Mouse (Mus musculus) olfactory bulb, adult 2 months (tissue): ENCODE measurements around the gene Elp6.
"Not testable (repeated sequence)": the region's sequence is repeated elsewhere in the genome, so short reads cannot be mapped to it uniquely, and the experiment has no call there.

Experiments used
- CTCF ChIP-seq: fragments of 200-500 bp; IDR thresholded peaks from 2 replicates; pipeline ENCODE4 v1.5.1; 2012; ENCODE audit warnings: low read depth, mild to moderate bottlenecking, low read length, moderate library complexity; ENCODE audit not compliant: insufficient read depth
- POLR2A ChIP-seq: fragments of 200-500 bp; IDR thresholded peaks from 2 replicates; pipeline ENCODE4 v1.6.1; 2012; ENCODE audit warnings: mild to moderate bottlenecking, low read depth, low read length, moderate library complexity; ENCODE audit not compliant: insufficient read depth

- not testable (repeated sequence) for TF ChIP-seq CTCF, POLR2A
Observed at GRCm38 (mm10) chr9:110330913-110331312, 25.9 kb downstream of the Elp6 start.
